Mouse (Mus musculus) activated CD4-positive, CD25-positive, alpha-beta regulatory T cell, adult 9 weeks (primary cell): ENCODE data around the gene Cyp2s1. TPM values are rescaled to one million over a fixed set of nuclear protein-coding genes. Genes with fewer than 3 reads are reported as not detected.

Experiments
- polyA plus RNA-seq: library from polyadenylated mRNA; unstranded; fragments of 100-300 nt; shearing (Covaris generic); gene quantifications from one replicate; pipeline ENCODE4 v1.2.1, GENCODE M21; 2017

Gene Cyp2s1
- 4.9 TPM for polyA plus RNA-seq

GRCm38 (mm10) chr7:25816241-25816919, at the start of gene Cyp2s1:
Gene Cyp2s1 (minus strand): TSS chr7:25816913.

GRCm38 (mm10) chr7:25788220-25789128, 28.2 kb downstream of the Cyp2s1 start, which contains the start of gene Axl:
Gene Axl (minus strand): TSS chr7:25788705.

GRCm38 (mm10) chr7:25754738-25755467, 61.8 kb downstream of the Cyp2s1 start, which contains the start of gene Hnrnpul1:
Gene Hnrnpul1 (minus strand): TSS chr7:25754757.

Other genes with a start within 250 kb of the Cyp2s1 start
- gene Erich4, start 201.0 kb downstream of the Cyp2s1 start, polyA plus RNA-seq: not detected
- gene Dmac2, start 197.5 kb downstream of the Cyp2s1 start, polyA plus RNA-seq: 67.2 TPM
- 0.28 TPM for gene B3gnt8, start 190.3 kb downstream of the Cyp2s1 start, polyA plus RNA-seq
- gene Bckdha, start 157.9 kb downstream of the Cyp2s1 start, polyA plus RNA-seq: 53.1 TPM
- gene Exosc5, start 157.7 kb downstream of the Cyp2s1 start, polyA plus RNA-seq: 113 TPM
- gene Tmem91, start 141.7 kb downstream of the Cyp2s1 start, polyA plus RNA-seq: 4.5 TPM
- 51.7 TPM for gene B9d2, start 136.1 kb downstream of the Cyp2s1 start, polyA plus RNA-seq
- 80.3 TPM for gene Tgfb1, start 129.9 kb downstream of the Cyp2s1 start, polyA plus RNA-seq
- 78.1 TPM for gene Ccdc97, start 97.8 kb downstream of the Cyp2s1 start, polyA plus RNA-seq
- gene Hnrnpul1, start 62.2 kb downstream of the Cyp2s1 start, polyA plus RNA-seq: 61.1 TPM
- gene Axl, start 28.2 kb downstream of the Cyp2s1 start, polyA plus RNA-seq: 46.6 TPM
- not detected for gene Cyp2b10, start 80.7 kb upstream of the Cyp2s1 start, polyA plus RNA-seq
- not detected for gene Cyp2b13, start 244.6 kb upstream of the Cyp2s1 start, polyA plus RNA-seq